Mouse (Mus musculus): ENCODE measurements around the gene Cd24a.

- TF ChIP-seq ZMIZ1 (IDR thresholded peaks at IDR 0.05; ENCODE audit: low read depth, low read length): no peak
- no peak for TF ChIP-seq ETS1 (conservative IDR thresholded peaks at IDR 0.05; ENCODE audit: low read depth, low read length)
- TF ChIP-seq POLR2A (IDR thresholded peaks at IDR 0.05; ENCODE audit: low read depth, low read length): no peak
- no peak for TF ChIP-seq POLR2AphosphoS2 (IDR thresholded peaks at IDR 0.05; ENCODE audit: low read depth, low read length)
- TF ChIP-seq MAX (IDR thresholded peaks at IDR 0.05; ENCODE audit: low read length): no peak
- no peak for TF ChIP-seq CHD1 (IDR thresholded peaks at IDR 0.05; ENCODE audit: low read depth, low read length)
- no peak for TF ChIP-seq CTCF (conservative IDR thresholded peaks at IDR 0.05 in 1 of 2, IDR thresholded peaks at IDR 0.05 in 1 of 2; ENCODE audit: low read depth in 2 of 2, low read length in 2 of 2)
- TF ChIP-seq SMC3 (IDR thresholded peaks at IDR 0.05; ENCODE audit: low read depth, low read length): no peak
- TF ChIP-seq E2F4 (IDR thresholded peaks at IDR 0.05; ENCODE audit: insufficient replicate concordance, low read depth, low read length): no peak
These were observed 46.8 kb downstream of the Cd24a start for GRCm38 (mm10) chr10:43624791-43625398.
